Mouse (Mus musculus): Measurements from ENCODE around the gene Ncaph2.

Gene Ncaph2

DNA sequence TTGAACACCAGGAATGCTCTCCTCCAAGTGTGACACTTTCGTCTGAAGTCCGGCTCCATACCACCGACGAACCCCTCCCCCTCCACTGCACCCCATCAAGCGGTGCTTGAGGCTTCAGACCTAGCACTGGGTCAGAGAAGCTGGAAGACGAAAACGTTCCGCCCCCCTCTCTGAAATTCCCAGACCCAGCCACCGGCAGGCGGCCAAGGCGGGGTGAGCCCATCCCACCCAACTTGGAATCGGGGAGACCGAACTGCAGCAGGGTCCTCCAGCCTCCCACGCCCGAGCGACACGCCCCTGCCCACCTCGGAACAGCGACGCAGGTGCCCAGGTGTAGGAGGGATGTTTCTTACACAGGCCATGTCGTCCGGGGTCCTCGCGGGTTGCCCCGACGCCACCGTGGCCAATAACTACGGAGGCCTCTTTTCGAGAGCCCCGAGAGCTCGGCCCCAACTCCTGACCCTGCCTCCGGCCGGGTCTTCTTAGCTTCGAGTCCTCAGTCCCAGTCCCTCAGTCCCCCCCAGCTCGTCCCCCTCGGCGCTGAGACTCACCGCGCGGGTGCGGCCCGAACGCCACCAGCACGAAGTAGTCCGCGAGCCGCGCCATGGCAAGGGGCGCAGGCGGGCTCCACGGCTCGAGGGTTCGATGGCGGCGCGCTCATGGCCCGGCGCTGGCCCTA lies 40.9 kb upstream of the Ncaph2 start:
- no peak for TF ChIP-seq NANOG (IDR thresholded peaks at IDR 0.05; ENCODE audit: borderline replicate concordance, low read length)
- TF ChIP-seq CTCF (conservative IDR thresholded peaks at IDR 0.05; ENCODE audit: low read length): no peak
- no peak for TF ChIP-seq POU5F1 (IDR thresholded peaks at IDR 0.05; ENCODE audit: borderline replicate concordance, low read length)
- Histone ChIP-seq H3K27me3 (ENCODE audit: insufficient read depth, low read length) (no peaks in the 10 kb centered on the region), H3K4me3 (replicated peaks; ENCODE audit: low read length) (peak overlapping the region; percentile 100), H3K9me3 (ENCODE audit: low read length) (peaks cover 4% of the 10 kb centered on the region; the same call in 1 of the 2 replicates), H3K4me1 (replicated peaks; ENCODE audit: low read depth, low read length) (peaks cover 38% of the 10 kb centered on the region), H3K36me3 (ENCODE audit: insufficient read depth, low read length) (no peaks in the 10 kb centered on the region)

DNA sequence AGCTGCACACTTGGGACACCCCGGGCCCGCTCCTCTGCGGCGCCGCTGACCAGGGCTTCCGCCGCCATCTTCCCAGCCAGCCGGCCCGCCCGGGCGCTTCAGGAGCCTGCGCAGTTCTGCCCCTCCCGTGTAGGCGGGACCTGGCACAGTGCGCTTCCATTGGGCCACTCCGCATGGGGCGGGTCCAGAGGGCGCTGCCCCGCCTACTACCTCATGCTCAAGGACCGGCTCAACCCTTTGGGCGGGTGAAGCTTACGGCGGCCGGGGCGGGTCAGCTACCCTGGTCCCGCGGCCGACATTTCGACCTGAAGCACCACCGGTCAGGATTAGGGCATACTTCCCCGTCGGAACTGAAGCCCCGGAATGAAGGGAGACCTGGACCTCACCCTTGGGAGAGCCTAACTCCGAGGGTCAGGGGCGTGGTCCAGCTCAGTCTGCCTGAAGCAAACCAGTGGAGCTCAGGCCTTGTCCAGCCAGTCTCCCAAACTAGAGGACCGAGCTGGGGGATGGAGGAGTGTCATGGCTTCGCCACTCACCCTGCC lies 40.3 kb upstream of the Ncaph2 start, which contains the start of gene Sbf1:
Sbf1 (minus strand) TSS at position 122 of the 542 bp plus-strand sequence.
- Histone ChIP-seq H3K27me3 (ENCODE audit: insufficient read depth, low read length) (no peaks in the 10 kb centered on the region), H3K36me3 (ENCODE audit: insufficient read depth, low read length) (no peaks in the 10 kb centered on the region), H3K9me3 (ENCODE audit: low read length) (peaks cover 4% of the 10 kb centered on the region; the same call in 1 of the 2 replicates), H3K4me3 (replicated peaks; ENCODE audit: low read length) (peak within 1 kb of the TSS; percentile 100), H3K4me1 (replicated peaks; ENCODE audit: low read depth, low read length) (peaks cover 33% of the 10 kb centered on the region)
- no peak for TF ChIP-seq CTCF (conservative IDR thresholded peaks at IDR 0.05; ENCODE audit: low read length)
- no peak for TF ChIP-seq POU5F1 (IDR thresholded peaks at IDR 0.05; ENCODE audit: borderline replicate concordance, low read length)
- no peak for TF ChIP-seq NANOG (IDR thresholded peaks at IDR 0.05; ENCODE audit: borderline replicate concordance, low read length)

DNA sequence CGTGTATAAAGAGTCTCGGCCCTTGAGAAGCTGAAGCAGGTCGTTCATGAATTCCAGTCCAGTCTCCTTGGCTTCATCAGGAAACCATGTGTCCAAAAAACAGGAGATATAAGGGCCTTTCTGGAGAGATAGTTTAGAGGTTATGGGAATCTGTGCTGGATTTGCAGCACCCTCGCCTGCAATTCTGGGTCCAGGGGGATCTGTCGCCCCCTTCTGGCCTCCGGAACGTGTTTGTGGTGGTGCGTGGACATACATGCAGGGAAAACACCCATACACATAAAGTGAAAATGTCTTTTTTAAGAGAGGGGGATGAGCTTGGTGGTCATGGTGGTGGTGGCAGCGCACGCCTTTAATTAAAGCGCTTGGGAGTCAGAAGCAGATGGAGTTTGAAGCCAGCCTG lies 39.4 kb upstream of the Ncaph2 start:
- no peak for TF ChIP-seq NANOG (IDR thresholded peaks at IDR 0.05; ENCODE audit: borderline replicate concordance, low read length)
- TF ChIP-seq POU5F1 (IDR thresholded peaks at IDR 0.05; ENCODE audit: borderline replicate concordance, low read length): no peak
- TF ChIP-seq CTCF (conservative IDR thresholded peaks at IDR 0.05; ENCODE audit: low read length): peak; percentile 66
- Histone ChIP-seq H3K4me1 (replicated peaks; ENCODE audit: low read depth, low read length) (peaks cover 30% of the 10 kb centered on the region), H3K4me3 (replicated peaks; ENCODE audit: low read length) (peak overlapping the region; percentile 100), H3K9me3 (ENCODE audit: low read length) (peaks cover under 1% of the 10 kb centered on the region; the same call in 1 of the 2 replicates), H3K27me3 (ENCODE audit: insufficient read depth, low read length) (0 out of 2 replicates have a peak, but pooled peaks cover 3% of the 10 kb centered on the region), H3K36me3 (ENCODE audit: insufficient read depth, low read length) (no peaks in the 10 kb centered on the region)

DNA sequence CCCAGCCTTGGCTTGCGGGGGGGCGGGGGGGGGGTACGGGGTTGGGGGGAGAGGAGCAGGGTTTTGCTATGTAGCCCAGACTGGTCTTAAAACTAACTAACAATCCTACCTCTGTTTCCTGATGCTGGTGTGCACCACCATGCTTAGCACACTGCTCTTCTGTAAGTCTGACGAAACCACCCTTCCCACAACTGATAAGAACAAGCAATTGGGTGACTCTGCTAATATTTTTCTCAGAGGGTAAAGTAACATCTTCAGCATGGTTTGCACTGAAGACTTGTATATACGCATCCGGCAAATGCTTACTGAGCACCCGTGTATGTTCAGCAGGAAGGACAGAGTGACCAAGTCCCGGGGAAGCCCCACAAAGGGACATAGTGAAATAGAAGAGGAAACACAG lies 34.3 kb upstream of the Ncaph2 start:
- H3K9me3 ChIP-seq (ENCODE audit: low read length): no peaks in the 10 kb centered on the region
- TF ChIP-seq POU5F1 (IDR thresholded peaks at IDR 0.05; ENCODE audit: borderline replicate concordance, low read length): no peak
- TF ChIP-seq NANOG (IDR thresholded peaks at IDR 0.05; ENCODE audit: borderline replicate concordance, low read length): no peak
- no peak for TF ChIP-seq CTCF (conservative IDR thresholded peaks at IDR 0.05; ENCODE audit: low read length)
- no peaks in the 10 kb centered on the region for H3K36me3 ChIP-seq (ENCODE audit: insufficient read depth, low read length)
- H3K27me3 ChIP-seq (ENCODE audit: insufficient read depth, low read length): peaks cover 19% of the 10 kb centered on the region
- H3K4me3 ChIP-seq (replicated peaks; ENCODE audit: low read length): no peak overlapping the region
- peaks cover 25% of the 10 kb centered on the region for H3K4me1 ChIP-seq (replicated peaks; ENCODE audit: low read depth, low read length)

DNA sequence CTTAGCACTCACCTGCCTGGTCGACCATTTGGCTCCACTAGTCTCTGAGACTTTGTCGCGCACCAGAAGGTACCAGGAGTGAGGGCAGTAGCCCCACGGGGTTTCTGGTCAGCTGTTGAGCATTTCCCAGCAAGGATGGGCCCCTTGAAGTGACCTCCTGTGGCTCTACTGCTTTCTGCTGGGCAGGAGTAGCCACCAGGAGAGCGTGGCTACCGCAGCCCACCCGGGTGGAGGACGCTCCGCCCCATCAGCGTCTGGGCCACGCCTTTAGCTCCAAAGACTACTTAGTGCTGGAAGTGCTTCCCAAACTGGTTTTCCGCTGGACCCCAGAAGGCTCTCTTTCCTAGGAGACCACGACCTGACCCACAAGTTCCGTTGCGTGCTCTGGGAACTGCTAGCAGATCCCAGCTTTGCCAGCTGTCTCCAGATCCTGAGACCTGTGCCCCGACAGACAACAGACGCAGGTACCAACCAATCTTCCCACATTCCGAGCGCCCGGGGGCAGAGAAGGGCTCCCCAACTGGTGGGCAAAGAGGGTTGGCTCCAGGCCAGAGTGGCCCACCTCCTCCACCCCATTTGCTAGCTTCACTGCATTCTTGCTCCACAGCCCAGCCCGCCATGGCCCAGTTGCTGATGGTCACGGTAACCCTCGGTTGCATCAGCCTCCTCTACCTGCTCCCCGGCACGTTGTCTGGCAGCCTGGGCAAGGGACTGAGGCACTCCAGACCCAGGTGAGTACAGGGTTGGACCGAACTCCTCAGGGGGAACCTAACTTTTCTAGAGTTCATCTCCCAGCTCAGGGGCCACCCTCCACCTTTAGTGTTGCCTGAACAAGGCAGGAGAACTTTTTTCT lies 32.6 kb upstream of the Ncaph2 start, which contains the start of gene Adm2:
Adm2 (plus strand) TSS at position 51 of the 853 bp plus-strand sequence.
- no peaks in the 10 kb centered on the region for H3K36me3 ChIP-seq (ENCODE audit: insufficient read depth, low read length)

DNA sequence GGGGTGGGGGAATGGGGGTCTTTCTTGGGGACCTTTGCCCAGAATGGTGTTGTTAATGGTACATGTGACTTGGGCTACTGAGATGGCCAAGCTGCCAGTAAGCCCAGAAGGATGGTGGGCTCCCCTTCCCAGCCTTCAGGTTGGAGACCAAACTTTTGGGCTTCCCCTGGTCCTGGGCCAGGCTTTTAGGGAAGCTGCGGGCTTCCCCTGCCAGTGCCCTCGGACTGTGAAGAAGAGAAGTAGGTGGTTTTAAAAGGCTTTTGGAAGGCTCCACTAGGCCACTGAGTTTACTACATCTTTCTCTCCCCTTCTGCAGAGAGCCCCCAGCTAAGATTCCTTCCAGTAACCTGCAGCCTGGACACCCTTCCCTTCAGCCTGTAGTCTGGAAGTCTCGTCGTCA lies 31.9 kb upstream of the Ncaph2 start:
- TF ChIP-seq NANOG (IDR thresholded peaks at IDR 0.05; ENCODE audit: borderline replicate concordance, low read length) (no peak), POU5F1 (IDR thresholded peaks at IDR 0.05; ENCODE audit: borderline replicate concordance, low read length) (no peak), CTCF (conservative IDR thresholded peaks at IDR 0.05; ENCODE audit: low read length) (no peak)
- Histone ChIP-seq H3K4me3 (replicated peaks; ENCODE audit: low read length) (peak overlapping the region; percentile 82), H3K9me3 (ENCODE audit: low read length) (no peaks in the 10 kb centered on the region), H3K4me1 (replicated peaks; ENCODE audit: low read depth, low read length) (peaks cover 25% of the 10 kb centered on the region), H3K36me3 (ENCODE audit: insufficient read depth, low read length) (no peaks in the 10 kb centered on the region), H3K27me3 (ENCODE audit: insufficient read depth, low read length) (peaks cover 25% of the 10 kb centered on the region)

More for the DNA sequence above, 32.6 kb upstream of the Ncaph2 start, which contains the start of gene Adm2:
- Histone ChIP-seq H3K4me3 (replicated peaks; ENCODE audit: low read length) (peak within 1 kb of the TSS; percentile 82), H3K9me3 (ENCODE audit: low read length) (no peaks in the 10 kb centered on the region), H3K4me1 (replicated peaks; ENCODE audit: low read depth, low read length) (peaks cover 25% of the 10 kb centered on the region), H3K27me3 (ENCODE audit: insufficient read depth, low read length) (peaks cover 23% of the 10 kb centered on the region)
- TF ChIP-seq CTCF (conservative IDR thresholded peaks at IDR 0.05; ENCODE audit: low read length) (no peak), POU5F1 (IDR thresholded peaks at IDR 0.05; ENCODE audit: borderline replicate concordance, low read length) (no peak), NANOG (IDR thresholded peaks at IDR 0.05; ENCODE audit: borderline replicate concordance, low read length) (no peak)

DNA sequence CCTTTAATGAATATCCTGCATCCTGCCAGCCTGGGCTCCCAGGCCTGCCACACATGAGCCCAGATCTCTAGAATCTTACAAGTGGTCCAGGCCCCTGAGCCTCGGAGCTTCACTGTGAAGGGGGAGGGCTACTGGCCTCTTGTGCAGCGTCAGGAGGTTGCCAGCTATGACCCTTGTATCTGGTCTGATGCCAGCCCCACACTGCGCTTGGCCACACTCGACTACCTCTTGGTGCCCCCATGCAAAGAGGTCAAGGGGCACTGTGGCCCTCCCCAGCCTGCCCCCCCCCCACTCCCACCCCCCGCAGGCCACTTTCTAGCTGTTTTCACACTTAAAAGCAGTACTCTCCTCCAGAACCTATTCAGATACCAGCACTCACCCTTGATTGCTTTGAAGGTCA lies 29.1 kb upstream of the Ncaph2 start:
- no peak overlapping the region for H3K4me3 ChIP-seq (replicated peaks; ENCODE audit: low read length)
- H3K27me3 ChIP-seq (ENCODE audit: insufficient read depth, low read length): peaks cover 22% of the 10 kb centered on the region
- no peaks in the 10 kb centered on the region for H3K9me3 ChIP-seq (ENCODE audit: low read length)
- TF ChIP-seq POU5F1 (IDR thresholded peaks at IDR 0.05; ENCODE audit: borderline replicate concordance, low read length) (no peak), CTCF (conservative IDR thresholded peaks at IDR 0.05; ENCODE audit: low read length) (no peak), NANOG (IDR thresholded peaks at IDR 0.05; ENCODE audit: borderline replicate concordance, low read length) (no peak)
- H3K36me3 ChIP-seq (ENCODE audit: insufficient read depth, low read length): no peaks in the 10 kb centered on the region
- peaks cover 25% of the 10 kb centered on the region for H3K4me1 ChIP-seq (replicated peaks; ENCODE audit: low read depth, low read length)

DNA sequence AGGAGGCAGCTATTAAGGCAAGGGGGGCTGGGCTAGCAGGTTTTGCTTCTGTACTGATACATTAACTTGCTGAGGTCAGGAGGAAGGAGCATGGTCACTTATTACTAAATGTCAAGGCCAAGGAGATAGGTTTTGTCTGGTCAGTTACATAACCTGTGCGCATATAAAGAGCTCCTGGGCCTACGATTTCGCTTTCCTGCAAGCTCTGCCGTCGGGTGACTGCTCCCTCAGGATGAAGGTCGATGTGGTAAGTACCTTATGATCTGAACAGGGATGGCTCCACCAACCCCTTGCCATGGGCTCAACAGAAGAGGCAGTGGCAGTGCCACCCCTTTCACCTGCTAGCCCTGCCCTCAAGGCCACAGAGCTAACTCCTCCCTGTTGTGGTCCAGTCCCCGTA lies 21.2 kb upstream of the Ncaph2 start, which contains the start of gene Miox:
Miox (plus strand) TSS at position 128 of the 400 bp plus-strand sequence.
- Histone ChIP-seq H3K4me1 (replicated peaks; ENCODE audit: low read depth, low read length) (peaks cover 19% of the 10 kb centered on the region), H3K27me3 (ENCODE audit: insufficient read depth, low read length) (peaks cover 20% of the 10 kb centered on the region), H3K4me3 (replicated peaks; ENCODE audit: low read length) (peak within 1 kb of the TSS; percentile 71), H3K36me3 (ENCODE audit: insufficient read depth, low read length) (no peaks in the 10 kb centered on the region), H3K9me3 (ENCODE audit: low read length) (peaks cover 20% of the 10 kb centered on the region)
- TF ChIP-seq CTCF (conservative IDR thresholded peaks at IDR 0.05; ENCODE audit: low read length): no peak
- no peak for TF ChIP-seq NANOG (IDR thresholded peaks at IDR 0.05; ENCODE audit: borderline replicate concordance, low read length)
- no peak for TF ChIP-seq POU5F1 (IDR thresholded peaks at IDR 0.05; ENCODE audit: borderline replicate concordance, low read length)
